Mouse (Mus musculus): ENCODE results near the gene Rab27a. TPM values are rescaled to one million over a fixed set of nuclear protein-coding genes. Genes with fewer than 3 reads are reported as not detected.

Rab27a gene
- polyA plus RNA-seq (2017; shearing (Covaris generic)) = 10 to 100 TPM; 49.9 to 53.0 TPM

DNA sequence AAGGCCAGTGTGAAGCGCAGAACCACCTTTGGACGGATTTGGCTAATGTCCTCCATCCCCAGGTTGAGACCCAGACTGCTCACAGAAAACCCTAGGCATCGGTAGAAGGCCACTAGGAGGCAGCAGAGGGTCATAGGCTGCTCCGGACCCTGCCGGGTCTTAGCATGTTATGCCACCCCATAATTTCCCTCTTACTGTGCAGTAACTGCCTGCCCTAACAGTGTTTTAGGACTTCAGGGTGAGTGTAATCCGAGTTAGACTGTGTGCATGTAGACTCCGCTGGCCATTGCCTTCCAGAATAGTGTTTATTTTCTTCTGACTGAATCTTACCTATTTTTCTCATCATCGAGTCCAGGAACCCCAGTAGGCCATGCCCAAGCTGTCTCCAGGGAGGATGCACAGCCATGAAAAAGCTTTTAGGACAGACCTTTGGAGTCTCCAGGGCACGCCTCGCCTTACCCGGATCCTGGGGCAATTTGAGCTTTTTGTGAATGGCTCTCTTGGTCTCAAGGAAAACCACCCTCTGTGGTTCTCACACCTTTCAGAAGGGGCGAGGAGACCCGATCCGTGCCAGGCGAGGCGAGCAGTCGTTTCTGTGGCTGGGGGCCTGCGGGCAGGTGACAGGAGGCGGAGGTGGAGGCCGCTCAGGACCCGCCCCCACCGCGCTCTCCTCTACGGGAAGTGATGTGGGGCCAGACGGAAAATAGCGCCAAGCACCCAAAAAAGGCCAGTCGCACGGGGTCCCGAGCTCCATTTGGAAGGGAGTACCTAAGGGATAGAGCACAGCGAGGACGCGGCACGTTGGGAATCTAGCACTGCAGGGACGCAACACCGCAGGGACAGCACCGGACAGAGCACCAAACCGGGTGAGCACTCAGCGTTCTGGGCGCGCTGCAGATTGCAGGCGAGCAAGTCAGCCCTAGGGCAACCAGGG is at the start of gene Rab27a:
TSS of gene Rab27a (plus strand) at position 709 of the 934 bp plus-strand sequence.

DNA sequence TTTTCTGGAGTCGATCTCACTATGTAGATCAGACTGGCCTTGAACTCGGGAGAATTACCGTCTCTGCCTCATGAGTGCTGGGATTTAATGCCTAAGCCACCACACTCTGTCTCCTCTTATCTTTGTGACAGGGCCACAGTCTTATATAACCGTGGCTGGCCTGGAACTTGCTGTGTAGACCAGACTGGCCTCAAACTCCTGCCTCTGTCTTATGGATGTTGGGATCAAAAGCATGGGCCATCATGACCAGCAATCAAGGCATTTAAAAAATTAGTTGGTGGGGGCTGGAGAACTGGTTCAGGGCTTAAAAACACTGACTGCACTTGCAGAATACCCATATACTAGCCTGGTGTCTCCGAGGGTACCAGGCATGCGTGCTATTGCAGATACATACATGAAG is 4.6 kb upstream of the Rab27a start, which contains the start of gene Pigb:
TSS of gene Pigb (minus strand) at position 299 of the 400 bp plus-strand sequence.

GRCm38 (mm10) chr9:73101536-73101935 is 56.9 kb downstream of the Rab27a start, which contains the start of gene Khdc3:
Gene Khdc3, plus strand, starts transcription at chr9:73101836.

DNA sequence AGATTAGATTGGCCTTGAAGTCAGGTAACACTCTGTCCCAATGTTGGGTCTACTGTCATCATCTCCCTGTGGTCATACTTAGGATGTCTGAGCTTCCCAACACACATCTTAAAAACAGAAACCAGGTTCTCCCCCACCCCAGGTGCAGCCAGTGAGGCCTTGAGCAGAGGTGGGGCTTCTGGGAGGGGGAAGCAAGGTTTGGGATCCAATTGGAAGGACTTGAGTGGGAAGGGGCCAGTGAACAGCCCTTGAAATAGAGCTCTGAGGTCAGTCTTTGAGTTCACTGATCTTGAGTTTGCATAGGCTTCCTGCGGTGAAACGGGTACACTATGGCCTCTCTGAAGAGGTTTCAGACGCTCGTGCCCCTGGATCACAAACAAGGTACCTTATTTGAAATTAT is 57.5 kb downstream of the Rab27a start, which contains the start of gene Gm20509:
TSS of gene Gm20509 (plus strand) at position 290 of the 400 bp plus-strand sequence.

DNA sequence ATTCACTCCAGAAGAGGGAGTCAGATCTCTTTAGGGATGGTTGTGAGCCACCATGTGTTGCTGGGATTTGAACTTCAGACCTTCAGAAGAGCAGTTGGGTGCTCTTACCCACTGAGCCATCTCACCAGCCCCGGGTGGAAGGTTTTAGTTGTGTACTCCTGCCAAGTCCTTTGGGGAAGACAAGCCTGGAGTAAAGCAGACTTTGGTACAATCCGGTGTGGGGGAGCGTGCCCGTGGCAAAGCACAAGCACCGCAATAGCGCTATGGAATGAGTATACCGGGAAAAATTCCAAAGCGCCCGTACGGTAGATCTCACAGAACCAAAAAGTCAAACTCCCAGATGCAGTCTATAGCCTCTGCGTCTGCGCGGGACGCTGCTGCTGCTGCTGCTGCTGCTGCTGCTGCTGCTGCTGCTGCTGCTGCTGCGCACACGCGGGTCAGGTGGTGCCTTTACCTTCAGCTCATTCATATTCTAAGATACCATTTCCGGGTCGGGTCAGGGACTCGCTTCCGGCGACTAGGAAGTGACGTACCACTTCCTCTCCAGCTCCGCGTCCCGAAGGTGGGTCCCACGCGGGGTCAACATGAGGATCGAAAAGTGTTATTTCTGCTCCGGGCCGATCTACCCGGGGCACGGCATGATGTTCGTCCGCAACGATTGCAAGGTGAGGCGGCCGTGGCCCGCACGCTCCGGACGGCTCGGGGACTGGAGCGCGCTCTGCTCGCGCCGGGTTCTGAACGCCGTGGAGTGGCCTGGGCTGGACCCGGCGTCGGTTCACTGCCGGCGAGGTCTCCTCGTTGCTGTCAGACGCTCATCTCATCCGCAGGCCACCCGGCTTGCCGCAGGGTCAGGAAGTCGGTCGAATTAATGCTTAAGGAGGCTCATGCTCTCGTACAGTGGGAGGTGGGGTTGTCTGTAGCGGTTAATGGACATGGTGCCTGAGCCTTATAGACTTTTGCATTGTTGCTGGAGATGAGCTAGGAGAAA is 68.6 kb downstream of the Rab27a start, which contains the start of gene Rsl24d1:
TSS of gene Rsl24d1 (plus strand) at position 508 of the 988 bp plus-strand sequence.

Other genes with a start within 250 kb of the Rab27a start
- gene Prtg, start 238.0 kb upstream of the Rab27a start, polyA plus RNA-seq (2017; shearing (Covaris generic)) = under 1 TPM; 0.61 to 0.66 TPM
- gene Pygo1, start 119.2 kb upstream of the Rab27a start, polyA plus RNA-seq (2017; shearing (Covaris generic)) = under 1 TPM; 0.04 to 0.64 TPM
- 1 to 10 TPM; 2.5 to 2.9 TPM for gene Dyx1c1, start 86.1 kb upstream of the Rab27a start, polyA plus RNA-seq (2017; shearing (Covaris generic))
- not detected for gene Gm44503, start 86.0 kb upstream of the Rab27a start, polyA plus RNA-seq (2017; shearing (Covaris generic))
- gene Ccpg1os, start 59.5 kb upstream of the Rab27a start, polyA plus RNA-seq (2017; shearing (Covaris generic)) = 1 to 10 TPM; 6.6 to 9.5 TPM
- 100 to 1,000 TPM; 102 to 125 TPM for gene Ccpg1, start 59.4 kb upstream of the Rab27a start, polyA plus RNA-seq (2017; shearing (Covaris generic))
- 10 to 100 TPM; 22.8 to 32.5 TPM for gene Pigb, start 4.5 kb upstream of the Rab27a start, polyA plus RNA-seq (2017; shearing (Covaris generic))
- gene Khdc3, start 57.0 kb downstream of the Rab27a start, polyA plus RNA-seq (2017; shearing (Covaris generic)) = under 1 TPM; 0.44 to 0.76 TPM
- gene Gm20509, start 57.6 kb downstream of the Rab27a start, polyA plus RNA-seq (2017; shearing (Covaris generic)) = not detected
- gene Rsl24d1, start 68.6 kb downstream of the Rab27a start, polyA plus RNA-seq (2017; shearing (Covaris generic)) = 10 to 100 TPM; 64.6 to 74.7 TPM